Mouse (Mus musculus) hindbrain, embryonic 15.5 days (tissue): ENCODE data around the gene Neurod2. TPM values are rescaled to one million over a fixed set of nuclear protein-coding genes. Genes with fewer than 3 reads are reported as not detected.

ENCODE experiments used
- ATAC-seq: fragments of 200-750 bp; cut with Nextera tagmentation; 2 replicates; pipeline ENCODE4 v1.8.0; 2017; ENCODE audit warnings: low read depth, moderate number of reproducible peaks, moderate TSS enrichment; ENCODE audit not compliant: low FRiP score
- H3K27ac ChIP-seq: fragments of 300-500 bp; sonication (generic); replicated peaks from 2 replicates; pipeline ENCODE4 v1.5.1; 2015; ENCODE audit warnings: mild to moderate bottlenecking, inconsistent platforms
- H3K27me3 ChIP-seq: fragments of 300-500 bp; sonication (generic); 2 replicates; pipeline ENCODE4 v1.6.1; 2015; ENCODE audit warnings: control low read depth, inconsistent platforms
- H3K36me3 ChIP-seq: fragments of 300-500 bp; sonication (generic); 2 replicates; pipeline ENCODE4 v1.6.1; 2015; ENCODE audit warnings: control low read depth, inconsistent platforms
- H3K4me1 ChIP-seq: fragments of 300-500 bp; sonication (generic); replicated peaks from 2 replicates; pipeline ENCODE4 v1.6.1; 2015; ENCODE audit warnings: control low read depth, inconsistent platforms
- H3K4me2 ChIP-seq: fragments of 300-500 bp; sonication (generic); 2 replicates; pipeline ENCODE4 v1.6.1; 2015; ENCODE audit warnings: moderate library complexity, mild to moderate bottlenecking, inconsistent platforms
- H3K4me3 ChIP-seq: fragments of 300-500 bp; sonication (generic); 2 replicates; pipeline ENCODE4 v1.5.1; 2015; ENCODE audit warnings: mild to moderate bottlenecking, inconsistent platforms
- H3K9ac ChIP-seq: fragments of 300-500 bp; sonication (generic); 2 replicates; pipeline ENCODE4 v1.6.1; 2015; ENCODE audit warnings: inconsistent platforms
- H3K9me3 ChIP-seq: fragments of 300-500 bp; sonication (generic); 2 replicates; pipeline ENCODE4 v1.6.1; 2016; ENCODE audit warnings: control low read depth, inconsistent platforms
- WGBS: fragments of 180-500 bp; shearing (Covaris S2); methylation state at CpG from one replicate; pipeline ENCODE4 v1.1.7; 2015; 5-methylcytosine and 5-hydroxymethylcytosine counted together
- polyA plus RNA-seq: library from polyadenylated mRNA; unstranded; fragments of >200 nt; fragmentation: Nextera tagmentation; extraction: Ambion mirVana; gene quantifications from 2 replicates; pipeline ENCODE4 v1.2.1, GENCODE M21; 2015

Gene Neurod2
- polyA plus RNA-seq, 1 experiment from 2014 or later = 28.6 TPM

- H3K9me3 ChIP-seq = no peaks in the 10 kb centered on the region
- peaks cover 76% of the 10 kb centered on the region for H3K27me3 ChIP-seq
- peak overlapping the region; percentile 46 for H3K4me3 ChIP-seq
- H3K27ac ChIP-seq = peak overlapping the region; percentile 87
- H3K36me3 ChIP-seq = no peaks in the 10 kb centered on the region
- peaks cover 29% of the 10 kb centered on the region for H3K4me1 ChIP-seq
- peak overlapping the region; percentile 61 for H3K9ac ChIP-seq
- peak overlapping the region; percentile 55 for H3K4me2 ChIP-seq
- WGBS = under 1% methylated on average over 50 of the region's 56 CpGs
- no peak for ATAC-seq
Observed at GRCm38 (mm10) chr11:98328371-98329069, 928 bp downstream of the Neurod2 start.

- no peak for ATAC-seq
- H3K4me1 ChIP-seq = peaks cover 26% of the 10 kb centered on the region
- peak overlapping the region; percentile 61 for H3K9ac ChIP-seq
- no peaks in the 10 kb centered on the region for H3K9me3 ChIP-seq
- peak overlapping the region; percentile 55 for H3K4me2 ChIP-seq
- H3K4me3 ChIP-seq = peak overlapping the region; percentile 46
- under 1% methylated on average over 33 of the region's 35 CpGs for WGBS
- H3K27ac ChIP-seq = peak overlapping the region; percentile 87
- H3K27me3 ChIP-seq = peaks cover 76% of the 10 kb centered on the region
- H3K36me3 ChIP-seq = no peaks in the 10 kb centered on the region
Observed at GRCm38 (mm10) chr11:98328031-98328370, 1.4 kb downstream of the Neurod2 start.

GRCm38 (mm10) chr11:98327136-98328030 is 2.1 kb downstream of the Neurod2 start:
- peak overlapping the region; percentile 55 for H3K4me2 ChIP-seq
- no peaks in the 10 kb centered on the region for H3K9me3 ChIP-seq
- ATAC-seq = no peak
- H3K27me3 ChIP-seq = peaks cover 76% of the 10 kb centered on the region
- H3K36me3 ChIP-seq = no peaks in the 10 kb centered on the region
- H3K9ac ChIP-seq = peak overlapping the region; percentile 61
- under 1% methylated on average over 96 of the region's 97 CpGs for WGBS
- peak overlapping the region; percentile 46 for H3K4me3 ChIP-seq
- peaks cover 26% of the 10 kb centered on the region for H3K4me1 ChIP-seq
- H3K27ac ChIP-seq = peak overlapping the region; percentile 87

- H3K27me3 ChIP-seq = peaks cover 76% of the 10 kb centered on the region
- no peak for ATAC-seq
- H3K4me3 ChIP-seq = peak overlapping the region; percentile 46
- no peaks in the 10 kb centered on the region for H3K36me3 ChIP-seq
- peak overlapping the region; percentile 61 for H3K9ac ChIP-seq
- no peaks in the 10 kb centered on the region for H3K9me3 ChIP-seq
- H3K4me2 ChIP-seq = peak overlapping the region; percentile 55
- H3K27ac ChIP-seq = peak overlapping the region; percentile 87
- WGBS = under 1% methylated on average over 19 of the region's 19 CpGs
- H3K4me1 ChIP-seq = peaks cover 26% of the 10 kb centered on the region
Observed at GRCm38 (mm10) chr11:98326741-98327135, 2.7 kb downstream of the Neurod2 start.

GRCm38 (mm10) chr11:98325821-98326218 is 3.6 kb downstream of the Neurod2 start:
- no peaks in the 10 kb centered on the region for H3K9me3 ChIP-seq
- peaks cover 31% of the 10 kb centered on the region for H3K4me1 ChIP-seq
- 2% methylated on average over 20 of the region's 22 CpGs for WGBS
- H3K4me3 ChIP-seq = peak overlapping the region; percentile 46
- peaks cover 76% of the 10 kb centered on the region for H3K27me3 ChIP-seq
- H3K36me3 ChIP-seq = no peaks in the 10 kb centered on the region
- H3K4me2 ChIP-seq = peak overlapping the region; percentile 55
- no peak for ATAC-seq
- H3K27ac ChIP-seq = peak overlapping the region; percentile 87
- no peak overlapping the region for H3K9ac ChIP-seq

GRCm38 (mm10) chr11:98325191-98325820 is 4.1 kb downstream of the Neurod2 start:
- no peak for ATAC-seq
- peak overlapping the region; percentile 55 for H3K4me2 ChIP-seq
- peak overlapping the region; percentile 46 for H3K4me3 ChIP-seq
- no peak overlapping the region for H3K9ac ChIP-seq
- H3K27ac ChIP-seq = 0 out of 2 replicates have a peak overlapping the region, but pooled peaks have one; percentile 87
- H3K9me3 ChIP-seq = no peaks in the 10 kb centered on the region
- H3K27me3 ChIP-seq = peaks cover 72% of the 10 kb centered on the region
- no peaks in the 10 kb centered on the region for H3K36me3 ChIP-seq
- peaks cover 34% of the 10 kb centered on the region for H3K4me1 ChIP-seq
- WGBS = 4% methylated on average over 14 of the region's 14 CpGs

- H3K9me3 ChIP-seq = no peaks in the 10 kb centered on the region
- ATAC-seq = no peak
- H3K9ac ChIP-seq = no peak overlapping the region
- WGBS = 1% methylated on average over 9 of the region's 9 CpGs
- H3K4me3 ChIP-seq = no peak overlapping the region
- no peak overlapping the region for H3K27ac ChIP-seq
- peak overlapping the region; percentile 55 for H3K4me2 ChIP-seq
- peaks cover 77% of the 10 kb centered on the region for H3K27me3 ChIP-seq
- H3K4me1 ChIP-seq = peaks cover 44% of the 10 kb centered on the region
- H3K36me3 ChIP-seq = no peaks in the 10 kb centered on the region
Observed at GRCm38 (mm10) chr11:98323933-98324332, 5.5 kb downstream of the Neurod2 start.

GRCm38 (mm10) chr11:98323136-98323866 is 6.1 kb downstream of the Neurod2 start:
- Histone ChIP-seq H3K4me3 (no peak overlapping the region), H3K27me3 (peaks cover 83% of the 10 kb centered on the region), H3K36me3 (no peaks in the 10 kb centered on the region), H3K27ac (no peak overlapping the region), H3K4me2 (no peak overlapping the region), H3K9ac (no peak overlapping the region), H3K4me1 (peaks cover 43% of the 10 kb centered on the region), H3K9me3 (no peaks in the 10 kb centered on the region)
- 4% methylated on average over 10 of the region's 10 CpGs for WGBS
- no peak for ATAC-seq

- H3K27me3 ChIP-seq = peaks cover 85% of the 10 kb centered on the region
Observed at GRCm38 (mm10) chr11:98322159-98322558, 7.3 kb downstream of the Neurod2 start.

GRCm38 (mm10) chr11:98321677-98322003 is 7.8 kb downstream of the Neurod2 start:
- Histone ChIP-seq H3K27me3 (peaks cover 87% of the 10 kb centered on the region), H3K36me3 (no peaks in the 10 kb centered on the region), H3K4me3 (no peak overlapping the region), H3K4me1 (peaks cover 37% of the 10 kb centered on the region; the same call in 1 of the 2 replicates), H3K9ac (no peak overlapping the region), H3K4me2 (no peak overlapping the region), H3K9me3 (no peaks in the 10 kb centered on the region), H3K27ac (0 out of 2 replicates have a peak overlapping the region, but pooled peaks have one; percentile 69)
- ATAC-seq = no peak
- 8% methylated on average over 5 of the region's 5 CpGs for WGBS

More at GRCm38 (mm10) chr11:98322159-98322558, 7.3 kb downstream of the Neurod2 start:
- Histone ChIP-seq H3K9ac (no peak overlapping the region), H3K36me3 (no peaks in the 10 kb centered on the region), H3K4me3 (no peak overlapping the region), H3K27ac (no peak overlapping the region), H3K9me3 (no peaks in the 10 kb centered on the region), H3K4me2 (no peak overlapping the region), H3K4me1 (peaks cover 39% of the 10 kb centered on the region)
- WGBS = 0% methylated on average over 1 of the region's 1 CpGs
- ATAC-seq = no peak
